Mouse (Mus musculus) adrenal gland, postnatal 14 days (tissue): ENCODE measurements around the gene Gm49395. TPM values are rescaled to one million over a fixed set of nuclear protein-coding genes. Genes with fewer than 3 reads are reported as not detected.

Experiments used
- DNase-seq: peaks from one replicate; pipeline ENCODE4 v3.0.0; 2021; ENCODE audit warnings: mixed read lengths
- total RNA-seq: library from RNA; stranded (reverse); gene quantifications from 2 replicates; pipeline ENCODE4 v1.2.3, GENCODE M21; 2021

Gm49395 gene
- total RNA-seq, 1 experiment from 2014 or later, result 7.0 TPM

GRCm38 (mm10) chr13:115052568-115052967, 49.2 kb downstream of the Gm49395 start:
- no peak for DNase-seq

GRCm38 (mm10) chr13:115050660-115051559, 50.8 kb downstream of the Gm49395 start:
- no peak for DNase-seq

GRCm38 (mm10) chr13:115042652-115043051, 59.1 kb downstream of the Gm49395 start:
- no peak for DNase-seq

GRCm38 (mm10) chr13:115037304-115037703, 64.4 kb downstream of the Gm49395 start:
- DNase-seq, result no peak

- no peak for DNase-seq
Measured at GRCm38 (mm10) chr13:115035387-115035786, 66.3 kb downstream of the Gm49395 start.

- no peak for DNase-seq
Measured at GRCm38 (mm10) chr13:115033135-115033534, 68.6 kb downstream of the Gm49395 start.

- DNase-seq, result no peak
Measured at GRCm38 (mm10) chr13:115031177-115032000, 70.3 kb downstream of the Gm49395 start.

GRCm38 (mm10) chr13:115025394-115025793, 76.3 kb downstream of the Gm49395 start:
- DNase-seq, result no peak

GRCm38 (mm10) chr13:115022117-115022787, 79.5 kb downstream of the Gm49395 start:
- no peak for DNase-seq

GRCm38 (mm10) chr13:115021411-115021810, 80.3 kb downstream of the Gm49395 start:
- no peak for DNase-seq

GRCm38 (mm10) chr13:115020727-115021126, 81.0 kb downstream of the Gm49395 start:
- no peak for DNase-seq

- no peak for DNase-seq
Measured at GRCm38 (mm10) chr13:115017545-115017944, 84.2 kb downstream of the Gm49395 start.

GRCm38 (mm10) chr13:115011547-115011946, 90.2 kb downstream of the Gm49395 start:
- no peak for DNase-seq

- DNase-seq, result no peak
Measured at GRCm38 (mm10) chr13:115006213-115006835, 95.4 kb downstream of the Gm49395 start.

GRCm38 (mm10) chr13:115005342-115005741, 96.4 kb downstream of the Gm49395 start:
- DNase-seq, result no peak

- DNase-seq, result no peak
Measured at GRCm38 (mm10) chr13:115003444-115004053, 98.2 kb downstream of the Gm49395 start.

GRCm38 (mm10) chr13:115002837-115003236, 98.9 kb downstream of the Gm49395 start:
- DNase-seq, result no peak

GRCm38 (mm10) chr13:115002155-115002554, 99.6 kb downstream of the Gm49395 start:
- no peak for DNase-seq

- DNase-seq, result no peak
Measured at GRCm38 (mm10) chr13:114999582-114999981, 102.1 kb downstream of the Gm49395 start.

GRCm38 (mm10) chr13:114998100-114998499, 103.6 kb downstream of the Gm49395 start:
- no peak for DNase-seq

- no peak for DNase-seq
Measured at GRCm38 (mm10) chr13:114992260-114993014, 109.3 kb downstream of the Gm49395 start.
